Comparison of ENCODE assay signal across 12 mouse cellular contexts in genomic region chr10:121090006-121090405, GRCm38 (mm10). TPM values are rescaled to one million over a fixed set of nuclear protein-coding genes. Genes with fewer than 3 reads are reported as not detected.
DNase-seq lines count a peak whose midpoint lies in the region; ATAC-seq and TF ChIP-seq lines count a peak whose summit lies in the region.
"Had no signal": no experiment of that assay in that cellular context is flagged by ENCODE, and none has a peak within 500 bp of the region (broad histone marks: within the 10 kb centered on the region; RNA-seq: fewer than 3 reads in every experiment).

No protein-coding gene starts in this region.

- H3K9ac ChIP-seq in lung, embryonic 14.5 days = no peak overlapping the region
- H3K9ac ChIP-seq in forebrain, embryonic 13.5 days = no peak overlapping the region
- no peak overlapping the region for H3K9ac ChIP-seq in liver, embryonic 16.5 days (ENCODE audit: low read depth, low read length)

- H3K9me3 ChIP-seq in lung, embryonic 14.5 days (ENCODE audit: low read depth, low read length) = no peaks in the 10 kb centered on the region
- no peaks in the 10 kb centered on the region for H3K9me3 ChIP-seq in embryonic facial prominence, embryonic 10.5 days
- no peaks in the 10 kb centered on the region for H3K9me3 ChIP-seq in forebrain, embryonic 13.5 days (replicated peaks)
- H3K9me3 ChIP-seq in liver, embryonic 16.5 days (replicated peaks; ENCODE audit: control insufficient read depth, low read length) = no peaks in the 10 kb centered on the region
- H3K9me3 ChIP-seq: limb, embryonic 10.5 days had no signal

- H3K4me3 ChIP-seq in lung, embryonic 14.5 days (ENCODE audit: low read depth, low read length) = no peak overlapping the region
- 0 out of 2 replicates have a peak overlapping the region, but pooled peaks have one; percentile 16 for H3K4me3 ChIP-seq in embryonic facial prominence, embryonic 10.5 days
- H3K4me3 ChIP-seq in forebrain, embryonic 13.5 days = peak overlapping the region; percentile 10; the same call in 1 of the 2 replicates
- H3K4me3 ChIP-seq in liver, embryonic 16.5 days (ENCODE audit: low read depth, low read length) = no peak overlapping the region
- H3K4me3 ChIP-seq in layer of hippocampus, adult 2 months = no peak overlapping the region
- H3K4me3 ChIP-seq: limb, embryonic 10.5 days had no signal

- peak overlapping the region; percentile 49; the same call in 1 of the 2 replicates for H3K4me2 ChIP-seq in lung, embryonic 14.5 days
- peak overlapping the region; percentile 43 for H3K4me2 ChIP-seq in forebrain, embryonic 13.5 days
- H3K4me2 ChIP-seq in liver, embryonic 16.5 days (ENCODE audit: low read depth, low read length) = peak overlapping the region; percentile 39

- peaks cover 5% of the 10 kb centered on the region; the same call in 1 of the 2 replicates for H3K4me1 ChIP-seq in lung, embryonic 14.5 days (ENCODE audit: insufficient read depth)
- H3K4me1 ChIP-seq in embryonic facial prominence, embryonic 10.5 days = peaks cover 15% of the 10 kb centered on the region
- peaks cover 16% of the 10 kb centered on the region for H3K4me1 ChIP-seq in forebrain, embryonic 13.5 days
- H3K4me1 ChIP-seq in liver, embryonic 16.5 days (ENCODE audit: control insufficient read depth, low read depth, low read length) = no peaks in the 10 kb centered on the region

- no peaks in the 10 kb centered on the region for H3K27me3 ChIP-seq in lung, embryonic 14.5 days (ENCODE audit: insufficient read depth, low read length)
- H3K27me3 ChIP-seq in embryonic facial prominence, embryonic 10.5 days (replicated peaks; ENCODE audit: low read depth, poor library complexity, severe bottlenecking) = peaks cover 26% of the 10 kb centered on the region; the same call in 1 of the 2 replicates
- H3K27me3 ChIP-seq in forebrain, embryonic 13.5 days = 0 out of 2 replicates have a peak, but pooled peaks cover 2% of the 10 kb centered on the region
- H3K27me3 ChIP-seq in liver, embryonic 16.5 days (ENCODE audit: control insufficient read depth, insufficient read depth, low read depth, low read length) = no peaks in the 10 kb centered on the region

- no peaks in the 10 kb centered on the region for H3K36me3 ChIP-seq in lung, embryonic 14.5 days (ENCODE audit: insufficient read depth)
- H3K36me3 ChIP-seq in embryonic facial prominence, embryonic 10.5 days (replicated peaks) = no peaks in the 10 kb centered on the region
- no peaks in the 10 kb centered on the region for H3K36me3 ChIP-seq in forebrain, embryonic 13.5 days (ENCODE audit: poor library complexity, severe bottlenecking)
- no peaks in the 10 kb centered on the region for H3K36me3 ChIP-seq in liver, embryonic 16.5 days (ENCODE audit: control insufficient read depth, insufficient read depth)
- H3K36me3 ChIP-seq: limb, embryonic 10.5 days had no signal

- no peak for TF ChIP-seq CTCF in lung, embryonic 14.5 days (IDR thresholded peaks at IDR 0.05; ENCODE audit: low read depth)
- no peak for TF ChIP-seq CTCF in layer of hippocampus, adult 2 months (conservative IDR thresholded peaks at IDR 0.05)

- no peak overlapping the region for H3K27ac ChIP-seq in lung, embryonic 14.5 days (ENCODE audit: low read depth)
- H3K27ac ChIP-seq in embryonic facial prominence, embryonic 10.5 days (replicated peaks) = no peak overlapping the region
- H3K27ac ChIP-seq in forebrain, embryonic 13.5 days = no peak overlapping the region
- H3K27ac ChIP-seq in liver, embryonic 16.5 days (ENCODE audit: low read length) = no peak overlapping the region
- no peak overlapping the region for H3K27ac ChIP-seq in layer of hippocampus, adult 2 months
- H3K27ac ChIP-seq: limb, embryonic 10.5 days had no signal

- ATAC-seq in lung, embryonic 14.5 days (ENCODE audit: insufficient read depth) = no peak; the same call in 1 of the 2 replicates
- ATAC-seq in forebrain, embryonic 13.5 days = no peak
- peak; percentile 58; the same call in 1 of the 2 replicates for ATAC-seq in liver, embryonic 16.5 days (ENCODE audit: low read depth)
- ATAC-seq in cerebellum, adult (ENCODE audit: insufficient number of reproducible peaks, low FRiP score, low TSS enrichment) = no peak

- 18% methylated on average over 8 of the region's 8 CpGs for whole genome bisulfite sequencing in lung, embryonic 14.5 days
- WGBS in embryonic facial prominence, embryonic 10.5 days = 16% methylated on average over 8 of the region's 8 CpGs
- 17% methylated on average over 8 of the region's 8 CpGs for WGBS in forebrain, embryonic 13.5 days
- 12% methylated on average over 8 of the region's 8 CpGs for WGBS in liver, embryonic 16.5 days (ENCODE audit: insufficient replicate concordance)

- DNase-seq in lung, embryonic 14.5 days = no peak
- no peak for DNase-seq in lung, adult 18-20 months
- peak; percentile 16 for DNase-seq in embryonic facial prominence, embryonic 10.5 days (ENCODE audit: low spot score)
- DNase-seq in layer of hippocampus, adult 2 months (ENCODE audit: low spot score in 2 of 2) = no peak
- no peak for DNase-seq in gastrocnemius, postnatal 10 days
- DNase-seq: cerebellum, postnatal 10 days had no signal

RNA-seq across cellular contexts. Expression of gene Wif1, which starts 56.2 kb away (rescaled TPM):
- polyA plus RNA-seq in lung, embryonic 14.5 days (2014; fragmentation: Nextera tagmentation; extraction: Ambion mirVana) = 7.5 and 8.9 TPM in 2 replicates
- polyA plus RNA-seq in embryonic facial prominence, embryonic 10.5 days (2016; fragmentation: Nextera tagmentation; extraction: Ambion mirVana) = 2.4 and 8.1 TPM in 2 replicates
- polyA plus RNA-seq in forebrain, embryonic 13.5 days (2015; fragmentation: Nextera tagmentation; extraction: Ambion mirVana) = 4.5 and 5.3 TPM in 2 replicates
- 1.0 TPM in 2 replicates for polyA plus RNA-seq in liver, embryonic 16.5 days (2015; fragmentation: Nextera tagmentation; extraction: Ambion mirVana)
- 1 to 10 TPM in 1 of 2 experiments, under 1 TPM in 1; 0.82 to 1.0 TPM for total RNA-seq in layer of hippocampus, adult 2 months (2021)
- 10 to 100 TPM; 17.0 to 17.5 TPM for total RNA-seq in gastrocnemius, postnatal 10 days (2021)
- total RNA-seq: hematopoietic stem cell, adult 5-6 weeks; MEL had no signal

Comparison
In these comparisons a context has a peak if more than half of its experiments do, and no peak if none do; other contexts are left out.
1. H3K4me3 ChIP-seq: peak in embryonic facial prominence, embryonic 10.5 days (single experiment) and forebrain, embryonic 13.5 days (single experiment); none in lung, embryonic 14.5 days (single experiment), liver, embryonic 16.5 days (single experiment) and layer of hippocampus, adult 2 months (single experiment).
2. Peak in every context shown above with its lines, with median percentiles within 50 percentile points of each other: H3K4me2 ChIP-seq.